Mouse (Mus musculus) ES-Bruce4 (cell line): ENCODE results near the gene Pgbd5.

ENCODE experiments used
- CTCF ChIP-seq: IDR thresholded peaks from one replicate; pipeline ENCODE4 v1.8.1; 2011; ENCODE audit warnings: low read depth, low read length
- POLR2A ChIP-seq: IDR thresholded peaks from one replicate; pipeline ENCODE4 v1.8.1; 2011; ENCODE audit warnings: low read length; ENCODE audit not compliant: insufficient read depth

DNA sequence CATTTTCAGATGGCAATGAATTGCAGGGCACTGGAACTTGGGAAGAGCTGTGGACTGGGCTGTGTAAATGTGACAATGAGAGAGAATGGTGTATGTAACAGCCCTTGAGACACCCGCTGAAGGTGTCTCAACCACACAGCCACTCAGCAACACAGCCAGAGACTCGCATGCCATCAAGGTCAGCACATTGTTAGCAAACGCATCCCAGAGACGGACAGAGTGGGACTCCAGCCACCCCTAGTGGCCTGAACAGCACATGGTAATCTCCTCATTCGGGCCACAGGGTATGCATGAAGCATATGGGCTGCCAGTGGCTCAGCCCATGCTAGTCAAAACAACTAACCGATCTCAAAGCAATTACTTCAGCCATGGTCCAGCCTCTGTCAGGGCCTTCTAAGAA is 60.2 kb downstream of the Pgbd5 start:
- TF ChIP-seq CTCF (peak; percentile 23), POLR2A (no peak)
